Mouse (Mus musculus): ENCODE data around the gene Wdr70.

GRCm38 (mm10) chr15:7935571-7936165, 163.3 kb downstream of the Wdr70 start:
- TF ChIP-seq POLR2A (IDR thresholded peaks at IDR 0.05; ENCODE audit: extremely low read depth, insufficient read depth, low read length) (no peak), CTCF (IDR thresholded peaks at IDR 0.05; ENCODE audit: extremely low read depth, insufficient read depth, low read length) (no peak)
